Mouse (Mus musculus) small intestine, adult 2 months (tissue): ENCODE measurements around the gene Chic2.

Source experiments
- CTCF ChIP-seq: fragments of 200-500 bp; IDR thresholded peaks from 2 replicates; pipeline ENCODE4 v1.5.1; 2012; ENCODE audit warnings: low read depth, mild to moderate bottlenecking, control low read depth, inconsistent platforms, low read length, moderate library complexity, mixed read lengths; ENCODE audit not compliant: insufficient replicate concordance, insufficient read length; ENCODE audit errors: extremely low read depth
- POLR2A ChIP-seq: fragments of 200-500 bp; IDR thresholded peaks from 2 replicates; pipeline ENCODE4 v1.6.1; 2012; ENCODE audit warnings: low read depth, mild to moderate bottlenecking, control low read depth, inconsistent platforms, low read length, moderate library complexity

- TF ChIP-seq CTCF, result no peak
- no peak for TF ChIP-seq POLR2A
Observed at GRCm38 (mm10) chr5:74998716-74999512, 45.7 kb downstream of the Chic2 start.
